Mouse (Mus musculus) midbrain, embryonic 14.5 days (tissue): ENCODE data around the gene Tmem145. TPM values are rescaled to one million over a fixed set of nuclear protein-coding genes. Genes with fewer than 3 reads are reported as not detected.

Experiments used
- ATAC-seq: fragments of 200-750 bp; cut with Nextera tagmentation; 2 replicates; pipeline ENCODE4 v1.8.0; 2017; ENCODE audit warnings: moderate number of reproducible peaks, moderate library complexity; ENCODE audit not compliant: low FRiP score, low TSS enrichment
- DNase-seq: peaks from one replicate; pipeline ENCODE4 v3.0.0-alpha.2; 2015
- H3K27ac ChIP-seq: fragments of 300-500 bp; sonication (generic); replicated peaks from 2 replicates; pipeline ENCODE4 v1.5.1; 2014; ENCODE audit warnings: mild to moderate bottlenecking, low read depth, low read length, moderate library complexity
- H3K27me3 ChIP-seq: fragments of 300-500 bp; sonication (generic); 2 replicates; pipeline ENCODE4 v1.6.1; 2014; ENCODE audit warnings: low read length, control low read depth, mixed read lengths; ENCODE audit not compliant: control insufficient read depth, insufficient read depth
- H3K36me3 ChIP-seq: fragments of 300-500 bp; sonication (generic); 2 replicates; pipeline ENCODE4 v1.6.1; 2014; ENCODE audit warnings: low read length, control low read depth; ENCODE audit not compliant: control insufficient read depth, insufficient read depth
- H3K4me1 ChIP-seq: fragments of 300-500 bp; sonication (generic); 2 replicates; pipeline ENCODE4 v1.6.1; 2014; ENCODE audit warnings: mild to moderate bottlenecking, antibody characterized with exemption, low read length, control low read depth; ENCODE audit not compliant: control insufficient read depth, insufficient read depth
- H3K4me2 ChIP-seq: fragments of 300-500 bp; sonication (generic); 2 replicates; pipeline ENCODE4 v1.6.1; 2014; ENCODE audit warnings: mild to moderate bottlenecking, low read length, moderate library complexity
- H3K4me3 ChIP-seq: fragments of 300-500 bp; sonication (generic); replicated peaks from 2 replicates; pipeline ENCODE4 v1.5.1; 2014; ENCODE audit warnings: low read depth, low read length
- H3K9ac ChIP-seq: fragments of 300-500 bp; sonication (generic); replicated peaks from 2 replicates; pipeline ENCODE4 v1.6.1; 2014; ENCODE audit warnings: mild to moderate bottlenecking, low read length, moderate library complexity
- H3K9me3 ChIP-seq: fragments of 300-500 bp; sonication (generic); 2 replicates; pipeline ENCODE4 v1.6.1; 2016; ENCODE audit warnings: low read length, control low read depth, mixed read lengths; ENCODE audit not compliant: control insufficient read depth
- WGBS: fragments of 180-500 bp; shearing (Covaris S2); extraction: QIAGEN DNeasy Blood & Tissue Kit; methylation state at CpG from one replicate; pipeline ENCODE4 v1.1.7; 2014; 5-methylcytosine and 5-hydroxymethylcytosine counted together
- polyA plus RNA-seq: library from polyadenylated mRNA; unstranded; fragments of >200 nt; fragmentation: Nextera tagmentation; extraction: Ambion mirVana; gene quantifications from 2 replicates; pipeline ENCODE4 v1.2.1, GENCODE M21; 2014

The Tmem145 gene
- polyA plus RNA-seq, 1 experiment from 2014 or later: 68.6 TPM

- ATAC-seq: no peak
- H3K9ac ChIP-seq: peak overlapping the region; percentile 94
Observed at GRCm38 (mm10) chr7:25306614-25306996, 699 bp downstream of the Tmem145 start.

GRCm38 (mm10) chr7:25308702-25309318, 2.9 kb downstream of the Tmem145 start:
- Histone ChIP-seq H3K9me3 (no peaks in the 10 kb centered on the region), H3K4me3 (no peak overlapping the region), H3K36me3 (peaks cover 17% of the 10 kb centered on the region), H3K4me2 (no peak overlapping the region), H3K27ac (no peak overlapping the region), H3K9ac (no peak overlapping the region), H3K4me1 (peaks cover 7% of the 10 kb centered on the region), H3K27me3 (peaks cover 27% of the 10 kb centered on the region)
- ATAC-seq: no peak
- DNase-seq: no peak
- 66% methylated on average over 17 of the region's 17 CpGs for WGBS

More at GRCm38 (mm10) chr7:25306614-25306996, 699 bp downstream of the Tmem145 start:
- peak overlapping the region; percentile 92 for H3K27ac ChIP-seq
- peaks cover 7% of the 10 kb centered on the region for H3K4me1 ChIP-seq
- peak overlapping the region; percentile 85 for H3K4me2 ChIP-seq
- H3K36me3 ChIP-seq: peaks cover 14% of the 10 kb centered on the region; the same call in 1 of the 2 replicates
- H3K9me3 ChIP-seq: no peaks in the 10 kb centered on the region
- DNase-seq: no peak
- peak overlapping the region; percentile 75 for H3K4me3 ChIP-seq
- peaks cover 6% of the 10 kb centered on the region; the same call in 1 of the 2 replicates for H3K27me3 ChIP-seq
- 35% methylated on average over 2 of the region's 2 CpGs for WGBS

GRCm38 (mm10) chr7:25309425-25309824, 3.5 kb downstream of the Tmem145 start:
- no peak overlapping the region for H3K4me2 ChIP-seq
- no peak for ATAC-seq
- DNase-seq: no peak
- H3K27ac ChIP-seq: no peak overlapping the region
- H3K4me3 ChIP-seq: no peak overlapping the region
- WGBS: 89% methylated on average over 9 of the region's 9 CpGs
- no peaks in the 10 kb centered on the region for H3K9me3 ChIP-seq
- H3K36me3 ChIP-seq: peaks cover 17% of the 10 kb centered on the region
- peaks cover 7% of the 10 kb centered on the region for H3K4me1 ChIP-seq
- H3K9ac ChIP-seq: no peak overlapping the region
- peaks cover 33% of the 10 kb centered on the region for H3K27me3 ChIP-seq

- H3K4me3 ChIP-seq: no peak overlapping the region
- no peak overlapping the region for H3K9ac ChIP-seq
- peaks cover 17% of the 10 kb centered on the region for H3K36me3 ChIP-seq
- H3K4me2 ChIP-seq: no peak overlapping the region
- 84% methylated on average over 11 of the region's 11 CpGs for WGBS
- H3K27me3 ChIP-seq: peaks cover 44% of the 10 kb centered on the region
- no peaks in the 10 kb centered on the region for H3K9me3 ChIP-seq
- H3K27ac ChIP-seq: no peak overlapping the region
- peaks cover 16% of the 10 kb centered on the region for H3K4me1 ChIP-seq
- ATAC-seq: no peak
- no peak for DNase-seq
Observed at GRCm38 (mm10) chr7:25311193-25311592, 5.3 kb downstream of the Tmem145 start.

- Histone ChIP-seq H3K4me1 (peaks cover 25% of the 10 kb centered on the region), H3K36me3 (peaks cover 12% of the 10 kb centered on the region), H3K9ac (no peak overlapping the region), H3K9me3 (no peaks in the 10 kb centered on the region), H3K27ac (no peak overlapping the region), H3K4me2 (no peak overlapping the region), H3K4me3 (no peak overlapping the region), H3K27me3 (peaks cover 44% of the 10 kb centered on the region)
- ATAC-seq (no peak), DNase-seq (no peak)
- WGBS: 41% methylated on average over 7 of the region's 7 CpGs
Observed at GRCm38 (mm10) chr7:25313325-25313724, 7.4 kb downstream of the Tmem145 start.

- H3K4me3 ChIP-seq: peak overlapping the region; percentile 25
- DNase-seq (no peak), ATAC-seq (no peak)
- H3K27ac ChIP-seq: no peak overlapping the region
- H3K9ac ChIP-seq: peak overlapping the region; percentile 47; the same call in 1 of the 2 replicates
- H3K4me2 ChIP-seq: peak overlapping the region; percentile 99
- 3% methylated on average over 51 of the region's 51 CpGs for WGBS
- peaks cover 44% of the 10 kb centered on the region for H3K27me3 ChIP-seq
- H3K9me3 ChIP-seq: no peaks in the 10 kb centered on the region
- peaks cover 28% of the 10 kb centered on the region for H3K4me1 ChIP-seq
- H3K36me3 ChIP-seq: peaks cover 7% of the 10 kb centered on the region
Observed at GRCm38 (mm10) chr7:25314606-25315305, 8.8 kb downstream of the Tmem145 start.

- WGBS: 1% methylated on average over 69 of the region's 69 CpGs
- DNase-seq (no peak), ATAC-seq (no peak)
- H3K4me1 ChIP-seq: peaks cover 28% of the 10 kb centered on the region
- H3K9ac ChIP-seq: peak overlapping the region; percentile 47
- H3K9me3 ChIP-seq: no peaks in the 10 kb centered on the region
- peak overlapping the region; percentile 25 for H3K4me3 ChIP-seq
- peaks cover 44% of the 10 kb centered on the region for H3K27me3 ChIP-seq
- H3K36me3 ChIP-seq: peaks cover 7% of the 10 kb centered on the region
- H3K27ac ChIP-seq: no peak overlapping the region
- H3K4me2 ChIP-seq: peak overlapping the region; percentile 99
Observed at GRCm38 (mm10) chr7:25315306-25316041, 9.6 kb downstream of the Tmem145 start.

- Histone ChIP-seq H3K27ac (peak within 1 kb of the TSS; percentile 90), H3K4me1 (peaks cover 30% of the 10 kb centered on the region), H3K4me2 (peak within 1 kb of the TSS; percentile 99), H3K9me3 (no peaks in the 10 kb centered on the region), H3K9ac (peak within 1 kb of the TSS; percentile 89), H3K36me3 (peaks cover 4% of the 10 kb centered on the region; the same call in 1 of the 2 replicates), H3K4me3 (peak within 1 kb of the TSS; percentile 68), H3K27me3 (peaks cover 37% of the 10 kb centered on the region)
- DNase-seq (peak; percentile 100), ATAC-seq (peak; percentile 97)
- 1% methylated on average over 52 of the region's 52 CpGs for WGBS
Observed at GRCm38 (mm10) chr7:25316532-25317445, 10.9 kb downstream of the Tmem145 start, which contains the start of gene Megf8. Megf8 (plus strand) TSS chr7:25317164.
